Mouse (Mus musculus) central nervous system, embryonic 11.5 days (tissue): ENCODE results near the gene Rsph14. TPM values are rescaled to one million over a fixed set of nuclear protein-coding genes. Genes with fewer than 3 reads are reported as not detected.

Experiments
- polyA plus RNA-seq: library from polyadenylated mRNA; depleted of rRNA; stranded (reverse); fragments of >200 nt; gene quantifications from 2 replicates; pipeline ENCODE4 v1.2.3, GENCODE M21; 2012; rRNA removed

The Rsph14 gene
- polyA plus RNA-seq, result 0.05 and 0.09 TPM in 2 replicates

GRCm38 (mm10) chr10:75032395-75032794, at the start of gene Rsph14:
Rsph14 (minus strand) TSS chr10:75032586.

GRCm38 (mm10) chr10:75060217-75060842, 27.9 kb upstream of the Rsph14 start, which contains the start of gene Bcr:
Bcr (plus strand) TSS chr10:75060592.

GRCm38 (mm10) chr10:75036883-75037379, 4.5 kb upstream of the Rsph14 start, which contains the start of gene Rab36:
Rab36 (plus strand) TSS chr10:75037058.

GRCm38 (mm10) chr10:74966850-74967451, 65.4 kb downstream of the Rsph14 start, which contains the start of gene Gnaz:
Gnaz (plus strand) TSS chr10:74967177.

Other genes starting within 250 kb of the Rsph14 start
- 7.5 and 8.9 TPM in 2 replicates for gene Gnaz, start 65.4 kb downstream of the Rsph14 start, polyA plus RNA-seq
- 11.6 and 19.1 TPM in 2 replicates for gene Rab36, start 4.5 kb upstream of the Rsph14 start, polyA plus RNA-seq
- gene Bcr, start 28.0 kb upstream of the Rsph14 start, polyA plus RNA-seq, result 32.3 and 37.9 TPM in 2 replicates
- gene Specc1l, start 179.5 kb upstream of the Rsph14 start, polyA plus RNA-seq, result 31.3 and 34.5 TPM in 2 replicates